Mouse (Mus musculus) left cerebral cortex, postnatal 10 days (tissue): ENCODE results near the gene Hagh. TPM values are rescaled to one million over a fixed set of nuclear protein-coding genes. Genes with fewer than 3 reads are reported as not detected.

Source experiments
- DNase-seq, 2 experiments: peaks; one replicate each; pipeline ENCODE4 v3.0.0; 2021 to 2022; ENCODE audit warnings: low spot score in 2 of 2, mixed read lengths in 1 of 2; ENCODE audit errors: extremely low spot score in 1 of 2
- intact Hi-C: fragments of 180-260 bp; cut with DNase I; formaldehyde crosslinking; loops from one replicate; pipeline ENCODE4 v1.15.1; 2025
- total RNA-seq, 2 experiments: library from RNA; stranded (reverse); gene quantifications; 2 replicates each; pipeline ENCODE4 v1.2.3; 2021

Gene Hagh
- total RNA-seq, 2 experiments from 2014 or later = 92.4 to 102 TPM

DNA sequence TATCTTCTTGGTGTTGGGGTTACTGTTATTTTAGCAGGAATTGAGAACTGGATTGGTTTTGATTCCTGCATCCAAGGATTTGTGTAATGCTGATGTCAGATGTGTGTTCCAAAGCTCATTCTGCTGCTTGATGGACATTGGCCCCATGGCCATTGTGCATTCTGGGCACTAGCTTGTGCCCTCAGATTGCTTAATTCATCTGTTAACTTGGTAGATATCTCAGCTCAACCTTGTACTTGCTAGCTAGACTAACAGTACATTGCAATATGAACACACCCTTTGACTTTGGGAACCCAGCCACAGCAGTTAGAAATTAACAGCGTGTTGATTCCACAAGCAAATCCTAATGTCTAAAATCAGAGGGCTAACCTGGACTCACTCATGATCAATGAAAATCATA is 7.4 kb downstream of the Hagh start:
- intact Hi-C loops = no loop called here
- DNase-seq = no peak

GRCm38 (mm10) chr17:24848600-24849031 is 8.7 kb downstream of the Hagh start:
- intact Hi-C loops = no loop called here
- no peak for DNase-seq

GRCm38 (mm10) chr17:24849733-24850064 is 9.8 kb downstream of the Hagh start:
- no peak for DNase-seq
- intact Hi-C loops = no loop called here

DNA sequence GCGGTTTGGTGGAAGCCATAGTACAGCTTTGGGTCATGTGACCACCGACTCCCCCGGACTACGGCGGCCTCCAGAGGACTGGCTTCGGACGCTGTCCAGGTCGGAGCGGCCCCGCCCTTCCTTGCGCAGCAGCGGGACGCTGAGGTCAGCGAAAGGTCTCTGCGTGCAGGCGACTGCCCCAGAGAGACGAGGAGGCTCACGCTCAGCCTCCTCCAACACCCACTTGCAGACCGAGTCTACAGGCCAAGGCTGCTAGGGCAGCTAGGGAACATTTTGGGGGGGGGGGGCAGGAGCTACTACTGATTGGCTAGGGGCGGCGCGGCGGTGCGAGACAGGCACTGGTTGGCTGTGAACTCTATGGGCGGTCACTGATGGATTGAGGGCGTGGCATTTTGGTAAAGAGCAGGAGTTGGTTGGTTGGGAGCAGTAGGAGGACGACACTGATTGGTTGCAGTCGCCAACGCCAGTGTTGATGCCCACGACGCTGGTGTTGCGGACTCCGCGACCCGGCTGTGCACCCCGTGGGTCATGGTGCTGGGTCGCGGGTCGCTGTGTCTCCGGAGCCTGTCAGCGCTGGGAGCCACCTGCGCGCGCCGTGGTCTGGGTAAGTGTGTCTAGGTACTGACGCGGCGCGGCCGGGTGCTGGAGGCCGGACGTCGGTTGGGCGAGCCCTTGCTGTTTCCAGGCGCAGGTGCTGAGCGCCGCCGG is 10.3 kb downstream of the Hagh start, which contains the start of gene Fahd1:
TSS of gene Fahd1 (minus strand) at position 300 of the 708 bp plus-strand sequence.
- intact Hi-C loops = no loop called here
- peak; percentile 98 for DNase-seq

DNA sequence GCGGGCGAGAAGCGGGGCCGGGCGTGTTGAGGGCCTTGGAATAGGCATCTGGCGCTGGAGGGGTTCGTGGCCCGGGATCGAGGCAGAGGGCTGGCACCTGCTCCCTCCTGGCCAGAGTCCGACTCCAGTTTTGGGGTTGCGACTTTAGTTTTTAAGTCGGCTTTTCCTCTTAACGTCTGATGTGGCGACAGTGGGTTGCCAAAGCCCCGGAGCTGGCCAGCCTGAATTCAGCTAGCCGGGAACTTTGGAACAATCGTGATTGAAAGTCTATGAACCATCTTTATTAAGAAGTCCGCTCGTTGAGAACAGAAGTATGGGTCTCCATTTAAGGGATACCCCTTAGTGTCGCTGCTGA is 10.8 kb downstream of the Hagh start:
- no peak for DNase-seq
- intact Hi-C loops = no loop called here

DNA sequence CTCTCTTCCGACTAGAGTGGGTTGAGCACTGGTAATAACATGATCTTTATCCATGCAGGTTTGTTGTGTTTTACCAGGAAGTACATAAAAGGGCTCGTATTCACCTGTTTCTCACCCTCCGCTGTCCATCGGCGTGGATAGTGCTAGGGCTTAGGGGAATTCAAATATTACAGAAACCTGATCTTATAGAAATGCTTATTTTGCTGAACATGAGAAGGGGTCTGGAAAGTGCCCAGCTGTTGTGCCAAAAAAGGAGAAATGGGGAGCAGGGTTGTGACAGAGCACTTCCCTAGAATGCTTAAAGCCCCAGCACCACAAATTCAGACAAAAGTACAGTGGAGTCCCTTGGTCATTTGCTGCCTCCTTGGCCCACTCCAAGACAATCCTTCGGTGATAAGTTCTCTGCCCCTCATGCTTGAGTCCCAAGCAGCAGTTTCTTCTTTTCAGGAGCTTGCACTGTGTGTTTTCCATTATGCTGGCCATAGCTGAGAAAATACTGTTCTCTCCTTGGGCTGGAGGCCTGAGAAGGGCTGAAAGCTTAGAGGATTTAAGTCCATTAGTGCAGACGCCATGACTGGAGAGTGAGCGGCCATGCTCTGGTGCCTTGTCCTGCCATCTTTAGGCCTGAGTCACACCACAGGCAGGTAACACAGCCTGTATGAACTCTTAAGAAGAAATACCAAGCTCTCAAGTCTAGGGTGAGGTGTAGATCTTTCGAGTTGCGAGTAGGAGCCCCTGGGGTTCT is 11.6 kb downstream of the Hagh start:
- DNase-seq = no peak
- intact Hi-C loops = no loop called here

DNA sequence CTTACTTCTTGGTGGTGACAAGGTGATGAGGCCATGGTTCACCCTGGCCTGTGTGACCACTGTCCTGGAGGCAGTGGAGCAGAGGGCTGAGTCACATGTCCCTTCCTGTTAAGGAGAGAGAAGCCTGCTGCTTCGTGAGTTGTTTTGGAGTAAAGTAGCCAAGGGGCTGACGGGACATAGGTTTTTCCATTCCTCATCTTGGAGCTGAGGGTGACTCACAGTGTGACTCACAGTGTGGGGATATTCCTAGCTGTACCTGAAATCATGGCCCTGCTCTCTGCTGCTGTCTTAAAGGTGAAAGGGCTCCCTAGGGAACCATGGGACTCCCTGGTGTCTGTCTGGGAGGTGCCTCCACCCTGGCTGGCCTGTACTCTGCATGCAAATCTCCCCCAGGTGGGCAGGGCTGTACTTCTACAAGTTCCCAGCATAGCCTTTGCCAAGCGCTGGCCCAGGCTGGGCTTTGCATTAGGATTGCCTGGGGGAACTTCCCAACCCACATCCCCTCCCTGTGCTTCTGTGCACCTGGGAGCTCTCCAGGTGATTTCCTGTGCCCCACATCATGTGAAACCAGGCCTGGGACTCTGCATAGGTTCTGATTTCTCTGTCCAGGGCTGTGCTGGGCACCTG is 16.0 kb downstream of the Hagh start:
- DNase-seq = no peak
- intact Hi-C loops = no loop called here

GRCm38 (mm10) chr17:24856589-24856988 is 16.6 kb downstream of the Hagh start:
- DNase-seq = no peak
- intact Hi-C loops = no loop called here

DNA sequence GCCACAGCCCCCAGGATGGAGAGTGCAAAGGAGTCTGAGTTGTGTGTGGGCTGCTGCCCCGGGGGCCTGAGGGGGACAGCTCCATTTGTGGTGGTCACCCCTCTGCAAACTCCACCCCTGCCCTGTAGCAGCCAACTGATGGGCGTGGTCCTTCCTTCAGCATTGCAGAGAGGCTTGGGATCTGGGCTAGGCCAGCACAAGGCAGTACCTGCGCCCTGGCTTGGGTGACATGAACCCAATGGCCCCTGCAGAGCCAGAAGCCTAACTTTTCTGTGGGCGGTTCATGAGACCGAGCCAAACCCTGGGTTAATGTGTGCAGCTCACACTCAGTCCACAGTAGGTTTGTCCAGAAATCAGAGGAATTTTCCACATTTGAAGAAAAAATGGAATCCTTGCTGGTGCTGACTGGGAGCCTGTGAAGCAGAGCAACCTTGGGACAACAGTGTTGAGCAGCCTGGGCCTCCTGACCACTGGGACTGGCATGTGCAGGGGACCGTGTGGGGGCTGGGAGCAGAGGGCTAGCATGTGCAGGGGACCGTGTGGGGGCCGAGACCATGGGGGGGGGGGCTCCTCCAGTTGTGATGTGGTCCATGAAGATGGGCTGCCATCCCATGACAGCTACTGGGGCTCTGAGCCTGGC is 18.0 kb downstream of the Hagh start:
- intact Hi-C loops = no loop called here
- DNase-seq = no peak

- intact Hi-C loops = no loop called here
- no peak for DNase-seq
Measured at GRCm38 (mm10) chr17:24858967-24859366, 19.0 kb downstream of the Hagh start.

- no peak for DNase-seq
- intact Hi-C loops = no loop called here
Measured at GRCm38 (mm10) chr17:24860076-24860475, 20.1 kb downstream of the Hagh start.

GRCm38 (mm10) chr17:24861785-24862184 is 21.8 kb downstream of the Hagh start:
- no peak for DNase-seq

GRCm38 (mm10) chr17:24865776-24866175 is 25.8 kb downstream of the Hagh start, which contains the start of gene Igfals:
Gene Igfals (plus strand): TSS chr17:24865997.
- no peak for DNase-seq
- intact Hi-C loops = no loop called here

More at GRCm38 (mm10) chr17:24861785-24862184, 21.8 kb downstream of the Hagh start:
- intact Hi-C loops = no loop called here

DNA sequence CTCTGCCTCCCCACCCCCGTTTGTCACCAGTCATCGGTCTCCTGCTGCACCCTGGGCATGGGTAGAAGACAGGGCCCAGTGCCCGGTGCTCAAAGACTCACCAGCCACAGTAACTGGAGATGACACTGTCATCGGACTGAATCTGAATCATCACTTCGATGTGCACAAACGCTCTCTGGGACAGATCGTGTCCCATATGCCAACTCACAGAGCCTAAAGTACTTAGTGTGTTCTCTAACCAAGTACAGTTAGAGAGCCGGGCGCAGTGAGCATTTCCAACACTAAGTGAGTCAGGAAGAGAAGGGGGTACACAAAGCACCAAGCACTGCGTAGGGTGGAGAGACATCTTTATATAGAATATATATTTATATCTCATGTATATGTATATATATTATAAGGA is 28.0 kb downstream of the Hagh start:
- DNase-seq = no peak
- intact Hi-C loops = no loop called here

DNA sequence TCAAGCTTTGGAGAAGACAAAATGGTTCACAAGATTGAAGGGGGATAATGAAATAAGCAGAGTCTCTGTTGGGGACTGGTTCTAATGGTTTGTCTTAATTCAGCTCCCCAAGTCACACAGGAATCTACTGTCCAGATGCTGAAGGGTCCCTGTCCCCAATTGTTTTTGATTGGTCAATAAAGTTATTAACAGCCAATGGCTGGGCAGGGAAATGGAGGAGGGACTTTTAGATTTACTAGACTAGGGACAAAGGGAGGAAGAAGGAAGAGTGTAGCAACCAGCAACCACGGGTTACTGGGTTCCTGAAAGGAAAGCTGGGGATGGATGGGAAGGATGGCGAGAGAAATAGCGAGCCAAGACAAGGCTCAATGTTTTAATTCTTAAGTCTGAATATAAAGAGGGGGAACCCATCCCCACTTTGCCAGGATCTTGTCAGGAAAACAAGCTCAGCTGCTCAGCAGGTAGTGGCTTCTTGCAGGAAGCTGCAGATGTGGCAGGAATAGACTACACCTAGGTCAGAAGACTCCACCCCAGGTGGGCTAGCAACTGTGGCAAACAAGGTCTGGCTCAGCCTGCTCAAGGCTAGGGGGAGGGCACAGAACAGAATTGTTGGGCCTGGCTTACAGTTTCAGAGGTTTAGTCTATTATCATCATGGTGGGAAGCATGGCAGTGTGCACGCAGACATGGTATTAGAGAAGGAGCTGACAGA is 33.9 kb downstream of the Hagh start:
- intact Hi-C loops = no loop called here
- no peak for DNase-seq

GRCm38 (mm10) chr17:24874405-24874745 is 34.4 kb downstream of the Hagh start:
- no peak for DNase-seq
- intact Hi-C loops = no loop called here

GRCm38 (mm10) chr17:24874989-24875388 is 35.0 kb downstream of the Hagh start:
- intact Hi-C loops = no loop called here
- no peak for DNase-seq

GRCm38 (mm10) chr17:24877336-24878116 is 37.6 kb downstream of the Hagh start:
- intact Hi-C loops = no loop called here
- DNase-seq = no peak

DNA sequence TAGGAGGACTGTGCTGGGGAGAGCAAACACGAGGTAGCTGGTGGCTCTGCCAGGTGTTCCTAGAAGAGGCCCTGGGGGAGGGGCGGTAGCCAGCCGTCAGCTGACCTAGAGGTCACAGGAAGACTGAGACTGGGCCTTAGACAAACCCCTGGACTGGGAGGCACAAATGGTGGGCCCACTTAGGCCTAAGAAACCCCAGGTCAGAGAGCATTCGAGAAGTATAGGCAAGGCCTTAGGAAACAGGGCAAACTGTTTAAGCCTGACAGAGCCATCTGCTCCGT is 38.1 kb downstream of the Hagh start:
- intact Hi-C loops = no loop called here
- no peak for DNase-seq
